Mouse (Mus musculus) gonadal fat pad, adult 2 months (tissue): Measurements from ENCODE around the gene Cetn4. TPM values are rescaled to one million over a fixed set of nuclear protein-coding genes. Genes with fewer than 3 reads are reported as not detected.

Experiments used
- DNase-seq: peaks from one replicate; pipeline ENCODE4 v3.0.0-alpha.2; 2012; ENCODE audit warnings: low read depth
- polyA plus RNA-seq: library from polyadenylated mRNA; depleted of rRNA; stranded (reverse); fragments of >200 nt; gene quantifications from 2 replicates; pipeline ENCODE4 v1.2.3, GENCODE M21; 2012; rRNA removed

The Cetn4 gene
- polyA plus RNA-seq, 1 experiment = 1.4 TPM

DNA sequence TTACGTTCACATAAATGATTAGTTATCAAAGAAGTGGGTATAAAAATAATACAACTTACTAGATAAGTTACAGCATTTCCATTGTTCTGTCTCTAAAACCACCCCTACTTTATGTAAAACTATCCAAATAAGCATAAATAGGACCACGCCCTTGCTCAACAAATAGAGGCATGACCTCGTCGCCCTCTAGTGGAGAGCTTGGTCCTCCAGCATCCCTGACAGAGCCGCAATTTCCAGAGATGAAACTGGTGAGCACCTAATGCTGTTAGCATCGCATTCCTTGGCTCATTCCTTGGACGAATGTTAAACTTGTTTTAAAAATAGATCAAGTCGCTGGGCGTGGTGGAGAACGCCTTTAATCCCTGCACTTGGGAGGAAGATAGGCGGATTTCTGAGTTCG is 9.8 kb downstream of the Cetn4 start:
- DNase-seq = no peak

DNA sequence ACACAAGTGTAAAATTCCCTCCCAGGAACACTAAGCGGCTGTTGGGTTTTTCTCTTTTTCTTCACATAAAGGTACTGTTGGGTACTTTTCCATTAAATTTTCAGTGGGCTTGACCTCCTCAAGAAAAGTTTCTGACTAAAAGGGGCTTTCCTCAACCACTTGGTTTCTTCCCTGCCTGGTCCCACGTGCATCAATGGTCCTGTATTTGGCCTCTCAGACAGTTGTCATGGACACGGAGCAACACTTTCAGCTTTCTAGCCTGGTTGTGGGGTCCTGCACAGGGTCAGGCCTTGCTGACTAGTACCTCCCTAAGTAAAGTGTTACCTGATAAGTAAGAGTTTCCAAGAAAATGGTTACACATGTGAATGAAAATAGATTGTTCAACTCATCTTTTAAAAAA is 13.0 kb downstream of the Cetn4 start:
- DNase-seq = no peak

DNA sequence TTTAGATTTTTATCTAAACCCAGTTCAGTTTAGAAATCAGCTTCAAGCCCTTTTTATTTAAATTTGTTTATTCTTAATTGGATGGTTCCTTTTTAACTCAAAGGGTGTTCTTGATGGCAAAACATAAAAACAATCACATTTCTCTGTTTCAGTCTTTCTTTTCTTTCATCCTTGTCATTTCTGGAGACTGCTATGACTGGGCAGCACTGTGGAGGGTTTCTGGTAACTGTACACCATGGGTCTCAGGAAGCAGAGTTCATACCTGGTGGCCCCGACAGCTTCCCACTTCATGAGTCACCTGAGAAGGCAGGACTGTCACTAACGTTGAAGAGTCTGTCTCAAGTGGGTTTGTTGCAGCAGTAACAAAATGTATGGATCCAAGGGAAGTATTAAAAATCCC is 19.9 kb downstream of the Cetn4 start:
- no peak for DNase-seq

DNA sequence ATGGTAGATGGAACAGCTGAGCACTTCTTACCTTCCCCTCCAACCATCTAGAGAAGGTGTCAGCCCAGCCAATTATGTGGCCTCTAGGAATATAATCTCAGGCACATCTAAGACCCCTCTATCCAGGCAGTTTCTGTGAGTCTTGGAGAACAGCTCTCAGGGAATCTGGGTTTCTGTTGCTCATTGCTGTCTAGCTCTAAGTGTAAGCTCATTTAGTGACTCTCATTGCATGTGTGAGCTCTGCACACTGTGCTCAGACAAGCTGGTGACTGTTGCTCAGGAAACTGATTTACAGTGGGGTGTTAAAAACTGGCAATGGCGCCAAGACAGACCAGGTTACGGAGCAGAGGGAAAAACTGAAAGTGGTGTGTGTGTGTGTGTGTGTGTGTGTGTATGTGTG is 20.6 kb downstream of the Cetn4 start:
- DNase-seq = no peak

DNA sequence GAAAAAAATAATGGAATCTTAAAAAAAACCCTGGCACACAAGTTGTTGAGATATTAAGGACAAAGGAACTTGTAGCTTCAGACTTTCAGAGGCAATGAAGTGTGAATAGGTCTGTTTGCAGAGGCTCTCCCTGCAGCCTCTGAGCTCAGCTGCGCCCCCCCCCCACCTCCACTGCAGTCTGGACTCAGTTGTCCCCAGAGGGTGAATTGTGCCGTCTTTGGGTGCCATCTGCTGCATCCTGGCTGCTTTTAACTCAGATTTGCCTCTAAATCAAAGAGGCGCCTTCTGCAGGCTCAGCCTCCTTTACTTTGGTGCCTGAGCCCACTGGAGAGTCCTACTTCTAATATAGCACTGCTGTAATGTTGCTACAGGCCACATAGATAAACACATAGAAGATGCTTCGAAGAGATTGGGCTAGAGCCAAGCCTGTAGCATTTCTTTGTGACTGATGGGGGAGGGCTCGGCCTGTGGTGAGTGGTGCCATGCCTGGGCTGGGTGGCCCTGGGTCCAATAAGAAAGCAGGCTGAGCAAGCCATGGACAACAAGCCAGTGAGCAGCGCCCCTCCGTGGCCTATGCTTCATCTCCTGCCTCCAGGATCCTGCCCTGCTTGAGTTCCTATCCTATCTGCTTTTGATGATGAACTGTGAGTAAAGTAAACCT is 21.5 kb downstream of the Cetn4 start:
- no peak for DNase-seq

DNA sequence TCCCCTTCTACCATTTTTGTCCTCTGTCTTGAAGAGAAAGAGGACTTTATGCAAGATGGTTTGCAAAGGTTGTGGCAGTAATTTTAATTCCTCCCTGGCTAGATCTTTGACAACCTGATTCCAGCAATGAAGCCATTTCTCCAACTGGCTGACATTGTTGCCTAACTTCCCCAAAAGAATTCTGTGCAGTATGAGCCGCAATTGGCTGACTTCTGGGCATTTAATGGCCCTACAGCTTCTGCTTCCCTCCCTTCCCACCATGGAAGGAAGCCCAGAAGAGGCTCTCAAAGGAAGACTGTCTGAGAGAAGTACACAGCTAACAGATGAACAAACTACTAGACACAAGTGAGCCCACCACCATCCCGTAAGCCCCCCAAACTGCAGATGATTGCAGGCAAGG is 23.3 kb downstream of the Cetn4 start:
- DNase-seq = no peak

DNA sequence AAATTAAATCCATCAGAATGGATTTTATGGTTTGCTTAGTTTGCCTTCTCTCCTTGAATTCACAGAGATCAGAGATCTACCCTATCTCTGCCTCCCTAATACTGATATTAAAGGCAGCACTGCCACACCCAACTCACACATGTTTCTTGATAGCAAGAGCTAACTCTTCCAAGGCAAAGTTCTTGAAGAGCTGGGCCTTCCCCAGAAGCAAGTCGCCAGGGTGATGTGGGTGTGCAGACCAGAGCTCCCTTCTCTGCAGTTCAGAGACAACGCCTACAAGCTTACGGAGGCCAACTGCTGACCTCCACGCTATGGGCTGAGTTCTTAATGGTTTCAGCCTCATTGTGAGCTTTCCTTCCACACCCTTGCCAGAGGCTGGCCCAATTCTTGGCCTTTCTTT is 29.3 kb downstream of the Cetn4 start:
- no peak for DNase-seq

DNA sequence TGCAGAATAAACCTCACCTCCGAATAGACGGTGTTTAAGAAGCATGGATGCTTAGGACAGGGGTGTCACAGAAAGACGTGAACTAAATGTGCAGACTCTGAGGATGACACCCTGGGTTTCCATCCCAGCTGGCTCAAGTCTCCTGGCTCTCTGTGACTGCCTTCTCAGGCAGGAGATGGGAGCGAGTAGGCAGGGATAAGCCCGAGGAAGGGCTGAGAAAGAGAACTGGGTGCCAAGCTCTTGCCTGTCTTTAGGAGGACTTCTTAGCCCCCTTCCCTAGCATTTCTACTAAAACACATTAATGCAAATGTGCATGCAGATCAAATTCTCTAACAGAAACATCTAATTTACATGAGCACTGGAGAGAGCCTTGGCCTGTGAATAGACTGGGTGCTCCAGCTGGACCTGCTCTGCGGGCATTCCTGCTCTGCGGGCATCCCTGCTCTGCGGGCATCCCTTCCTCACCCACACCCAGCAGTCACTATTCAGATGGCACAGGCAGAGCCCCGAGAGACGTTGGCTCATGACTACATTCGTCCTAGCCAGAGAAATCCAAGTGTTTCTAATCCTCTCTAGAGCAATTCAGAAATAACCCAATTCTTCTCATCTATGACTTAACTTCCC is 30.1 kb downstream of the Cetn4 start:
- DNase-seq = no peak

DNA sequence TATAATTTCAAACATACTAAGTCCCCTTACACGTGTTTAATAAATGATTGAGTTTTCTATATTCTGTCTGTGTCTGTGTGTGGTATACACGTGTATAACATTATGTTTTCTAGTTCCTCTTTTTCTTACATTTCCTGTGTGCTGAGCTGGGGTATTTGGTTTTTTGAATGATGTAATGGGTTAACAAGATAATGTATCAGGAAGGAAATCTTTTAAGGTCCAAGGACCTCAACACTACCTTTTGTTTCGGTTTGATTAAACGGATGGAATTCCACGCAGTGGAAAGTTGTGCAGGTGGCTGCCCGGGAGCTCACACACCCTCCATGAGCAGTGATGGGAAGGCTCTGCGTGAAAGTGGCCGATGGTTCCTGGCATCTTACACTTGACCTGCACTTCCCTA is 31.6 kb downstream of the Cetn4 start:
- no peak for DNase-seq

DNA sequence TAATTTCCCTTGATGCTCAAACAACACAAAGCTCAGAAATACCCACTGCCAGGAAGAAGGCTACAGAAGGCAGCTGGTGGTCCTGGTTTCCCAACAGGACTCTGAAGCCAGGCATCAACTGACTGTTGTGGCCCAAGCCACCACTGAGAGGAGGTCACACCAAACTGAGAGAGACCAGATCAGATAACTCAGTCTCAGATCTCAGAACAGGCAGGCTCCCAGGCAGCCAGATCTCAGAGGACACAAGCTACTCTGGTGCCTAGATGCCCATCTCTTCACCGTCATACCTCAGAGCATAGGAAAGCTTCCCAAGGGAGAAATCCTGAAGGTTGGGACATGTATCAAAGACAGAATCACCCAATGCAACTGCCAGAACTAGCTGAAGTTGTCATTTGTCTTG is 32.3 kb downstream of the Cetn4 start:
- DNase-seq = no peak

DNA sequence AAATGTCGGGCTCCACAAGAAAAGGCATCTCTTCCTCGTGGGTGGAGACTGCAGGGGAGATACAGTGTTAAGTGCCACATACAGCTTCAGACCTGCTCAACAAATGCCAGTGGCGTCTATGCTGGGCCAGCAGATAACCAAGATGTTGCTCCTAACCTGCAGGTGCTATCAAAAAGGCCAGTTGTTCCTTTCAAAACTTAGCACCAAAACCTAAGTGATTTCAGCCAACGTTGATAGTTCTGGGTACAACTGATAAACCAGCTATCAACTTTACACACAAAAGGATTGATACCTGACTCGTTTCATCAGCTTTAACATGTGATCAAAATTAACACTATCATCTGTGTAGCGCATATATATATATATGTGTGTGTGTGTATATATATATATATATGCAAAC is 37.8 kb downstream of the Cetn4 start:
- no peak for DNase-seq

DNA sequence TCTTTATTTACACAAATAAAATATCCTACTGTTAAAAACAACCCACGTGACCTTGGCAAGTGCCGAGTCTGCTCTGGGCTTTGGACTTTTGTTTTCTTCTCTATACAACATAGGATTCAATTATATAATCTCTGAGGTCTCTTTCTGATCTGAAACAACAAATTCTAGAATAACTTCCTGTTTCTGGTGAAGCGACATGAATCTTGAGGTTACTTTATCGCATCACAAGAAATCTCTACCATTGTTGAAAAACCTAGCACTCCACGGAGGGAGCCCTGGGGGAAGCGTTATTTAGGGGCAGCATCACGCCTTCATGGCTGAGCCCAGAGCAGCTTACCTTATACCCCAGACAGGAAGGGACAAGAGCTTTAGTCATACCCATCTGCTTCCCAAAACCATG is 39.4 kb downstream of the Cetn4 start:
- no peak for DNase-seq

DNA sequence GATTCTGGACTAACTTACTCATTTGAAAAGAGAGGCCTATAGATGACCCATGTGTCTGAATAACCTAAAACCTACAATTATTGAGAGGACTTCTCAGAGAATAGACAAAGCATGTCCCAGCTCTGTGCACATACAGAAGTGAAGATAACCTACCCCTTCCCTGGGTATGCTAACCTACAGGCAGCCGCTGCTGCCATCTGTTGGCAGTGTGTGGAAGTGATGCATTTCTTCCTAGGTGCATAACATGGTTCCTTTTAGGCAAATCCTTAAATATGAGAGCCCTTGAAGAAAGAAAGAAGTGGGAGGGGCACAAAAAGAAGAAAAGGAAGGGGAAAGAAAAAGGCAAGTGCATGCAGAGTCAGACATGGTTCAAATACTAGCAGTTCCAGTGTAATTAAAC is 41.3 kb downstream of the Cetn4 start:
- peak; percentile 3 for DNase-seq

DNA sequence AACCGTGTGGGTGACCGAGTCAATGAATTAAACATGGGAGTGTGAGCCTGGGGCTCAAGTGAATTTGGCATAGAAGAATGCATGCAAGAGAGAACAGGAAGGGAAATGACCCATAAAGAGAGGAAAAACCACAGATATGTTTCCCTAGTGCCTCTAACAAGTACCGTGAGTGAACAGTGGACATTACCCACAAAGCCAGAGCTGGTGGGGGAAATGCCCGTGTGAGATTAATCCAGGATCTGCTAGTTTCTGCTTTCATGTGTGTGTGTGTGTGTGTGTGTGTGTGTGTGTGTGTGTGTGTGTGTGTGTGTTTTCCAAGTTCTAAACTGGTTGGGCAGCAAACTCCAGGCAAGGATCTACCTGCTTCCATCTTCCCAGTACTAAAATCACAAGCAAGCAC is 42.6 kb downstream of the Cetn4 start:
- no peak for DNase-seq

DNA sequence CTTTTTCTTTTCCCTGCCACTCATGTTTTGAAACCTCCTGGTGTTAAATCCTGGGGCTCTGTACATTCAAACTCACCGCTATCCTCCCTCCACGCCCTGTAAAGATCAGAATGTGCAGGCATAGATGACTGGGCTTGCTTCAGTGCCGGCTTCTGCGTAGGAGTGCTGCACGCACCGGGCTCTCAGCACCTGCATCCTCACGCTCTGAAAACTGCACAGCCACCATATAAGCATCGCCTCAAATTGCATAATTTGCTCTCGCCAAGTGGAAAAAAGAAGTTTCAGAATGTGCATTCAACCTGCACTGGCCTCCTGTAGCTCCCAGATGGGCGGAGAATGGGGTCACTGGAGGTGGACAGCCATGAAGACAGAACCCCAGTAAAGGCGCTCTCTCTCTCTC is 44.2 kb downstream of the Cetn4 start:
- DNase-seq = no peak

DNA sequence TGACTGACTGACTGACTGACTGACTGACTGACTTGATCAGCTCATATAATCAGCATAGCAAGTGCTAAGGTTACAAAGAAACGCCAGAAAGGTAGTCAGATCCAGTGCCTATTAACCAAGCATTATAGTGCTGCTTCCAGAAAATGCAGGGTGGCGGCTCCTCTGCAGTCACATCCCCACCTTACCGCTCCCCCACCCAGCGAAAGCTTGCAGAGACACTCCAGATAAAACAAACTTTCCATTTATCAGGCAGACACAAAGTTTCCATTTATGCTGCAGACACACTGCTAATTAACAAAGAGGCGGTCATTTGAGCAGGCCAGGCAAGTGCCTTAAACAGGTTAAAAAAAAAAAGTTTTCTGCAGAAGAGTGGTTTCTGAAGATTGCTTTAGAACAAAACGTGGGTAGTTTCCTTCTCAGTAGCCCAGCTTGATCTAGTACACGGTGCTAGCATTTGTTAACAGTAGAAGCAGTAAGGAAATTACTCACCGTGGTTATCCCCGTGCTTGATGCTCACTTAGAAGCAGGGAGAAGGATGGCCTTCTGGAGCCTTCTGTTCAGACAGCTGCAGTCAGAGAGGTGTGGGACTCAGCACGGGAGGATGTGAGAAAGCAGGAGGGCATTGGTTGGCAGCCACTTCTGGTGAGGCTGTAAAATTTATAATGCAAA is 53.0 kb downstream of the Cetn4 start:
- DNase-seq = no peak

DNA sequence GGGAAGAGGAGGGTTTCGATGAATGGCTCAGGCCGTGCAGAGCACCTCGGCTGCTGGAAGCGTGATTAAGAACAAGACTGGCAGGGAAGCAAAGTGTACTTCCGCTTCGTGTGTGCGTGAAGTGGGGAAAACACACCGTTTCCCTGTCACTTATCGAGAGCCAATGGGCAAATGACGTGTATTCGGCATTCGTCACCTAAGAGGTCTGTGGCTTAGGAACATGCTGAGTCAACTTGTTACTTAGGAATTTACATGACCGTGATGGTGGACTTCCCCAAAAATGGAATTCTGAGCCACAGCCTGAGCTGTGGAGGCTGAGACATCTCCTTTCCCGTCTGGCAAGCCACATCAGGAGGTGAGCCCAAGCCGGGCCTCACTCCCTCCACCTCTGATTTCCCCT is 54.7 kb downstream of the Cetn4 start:
- DNase-seq = no peak

Other genes starting within 250 kb of the Cetn4 start
- 0.68 and 1.2 TPM in 2 replicates for gene Adad1, start 249.2 kb downstream of the Cetn4 start, polyA plus RNA-seq
- not detected in 2 replicates for gene Il2, start 186.7 kb downstream of the Cetn4 start, polyA plus RNA-seq
- not detected in 2 replicates for gene Il21, start 80.1 kb downstream of the Cetn4 start, polyA plus RNA-seq
- 1.9 and 2.2 TPM in 2 replicates for gene Bbs12, start 154 bp downstream of the Cetn4 start, polyA plus RNA-seq
- 5.2 and 9.8 TPM in 2 replicates for gene Fgf2, start 35.6 kb upstream of the Cetn4 start, polyA plus RNA-seq
- gene Spata5, start 107.2 kb upstream of the Cetn4 start, polyA plus RNA-seq = 2.9 and 3.9 TPM in 2 replicates
- 18.1 and 18.7 TPM in 2 replicates for gene Nudt6, start 107.5 kb upstream of the Cetn4 start, polyA plus RNA-seq